Mouse (Mus musculus) lung, adult 2 months (tissue): ENCODE data around the gene Pnpo.

ENCODE experiments used
- CTCF ChIP-seq: fragments of 200-500 bp; IDR thresholded peaks from 2 replicates; pipeline ENCODE4 v1.5.1; 2011; ENCODE audit warnings: mild to moderate bottlenecking, low read length, control low read depth; ENCODE audit not compliant: insufficient read depth
- POLR2A ChIP-seq: fragments of 200-500 bp; IDR thresholded peaks from 2 replicates; pipeline ENCODE4 v1.6.1; 2011; ENCODE audit warnings: low read depth, mild to moderate bottlenecking, control low read depth, low read length, borderline replicate concordance; ENCODE audit errors: extremely low read depth

- TF ChIP-seq CTCF (no peak), POLR2A (no peak)
These were observed 31.1 kb downstream of the Pnpo start for GRCm38 (mm10) chr11:96912682-96913081.
